Comparison of ENCODE assay signal across 15 mouse cellular contexts in the genomic region with DNA sequence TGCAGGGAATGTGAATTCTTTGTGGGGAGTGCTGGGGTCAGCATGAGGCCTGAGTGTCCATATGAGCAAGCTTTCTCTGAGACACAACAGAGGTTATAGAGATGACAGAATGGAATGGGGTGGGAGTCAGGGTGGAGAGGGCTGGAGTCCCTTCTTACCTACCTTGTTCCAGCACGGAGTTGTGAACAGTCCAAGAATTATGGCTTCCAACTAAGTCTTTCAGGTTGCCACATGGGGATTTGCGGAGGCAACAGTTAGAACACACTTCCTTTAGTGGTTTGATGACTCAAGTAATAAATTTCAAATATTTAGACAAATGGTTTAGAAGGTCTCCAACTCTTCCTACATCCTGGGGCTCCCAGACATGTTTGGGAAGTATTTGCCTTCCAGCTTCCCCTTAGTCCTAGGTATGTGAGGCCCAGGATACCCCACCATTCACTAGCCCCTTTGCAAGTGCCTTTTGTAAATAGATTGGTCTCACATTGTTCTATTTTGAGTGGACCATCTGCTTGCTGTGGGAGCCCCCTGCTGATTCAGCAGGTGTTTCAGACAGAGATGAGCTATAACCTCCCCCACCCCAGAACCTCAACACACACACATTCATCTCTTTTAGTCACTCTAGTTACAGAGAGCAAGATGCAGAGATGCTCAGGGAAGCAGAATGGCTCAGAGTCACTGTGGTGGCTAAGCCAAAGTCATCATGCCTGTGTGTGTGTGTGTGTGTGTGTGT. TPM values are rescaled to one million over a fixed set of nuclear protein-coding genes. Genes with fewer than 3 reads are reported as not detected.
DNase-seq lines count a peak whose midpoint lies in the region; ATAC-seq and TF ChIP-seq lines count a peak whose summit lies in the region.
"Had no signal": no experiment of that assay in that cellular context is flagged by ENCODE, and none has a peak within 500 bp of the region (broad histone marks: within the 10 kb centered on the region; RNA-seq: fewer than 3 reads in every experiment).

No protein-coding gene starts in this region.

- H3K4me2 ChIP-seq in hindbrain, postnatal 0 days (ENCODE audit: low read depth, low read length) = no peak overlapping the region
- H3K4me2 ChIP-seq in stomach, postnatal 0 days (replicated peaks; ENCODE audit: low read depth) = no peak overlapping the region
- H3K4me2 ChIP-seq: heart, embryonic 15.5 days; liver, embryonic 15.5 days had no signal

- CTCF ChIA-PET in Patski (lab: Charles Lee) = no interaction called here

- POLR2A ChIA-PET in Patski (lab: Charles Lee) = no interaction called here

- 77% methylated on average over 2 of the region's 2 CpGs for WGBS in hindbrain, postnatal 0 days
- WGBS in stomach, postnatal 0 days = 49% methylated on average over 2 of the region's 2 CpGs

- in situ Hi-C loops in Patski (cut with MboI; ENCODE audit: low pct_unique_long_range_greater_than_20kb) = no loop called here

- H3K27ac ChIP-seq in hindbrain, postnatal 0 days = no peak overlapping the region
- no peak overlapping the region for H3K27ac ChIP-seq in stomach, postnatal 0 days (replicated peaks)
- H3K27ac ChIP-seq: heart, embryonic 15.5 days; left cerebral cortex, adult 2 months; liver, embryonic 15.5 days had no signal

- H3K9ac ChIP-seq in hindbrain, postnatal 0 days (replicated peaks; ENCODE audit: low read length) = no peak overlapping the region
- H3K9ac ChIP-seq in stomach, postnatal 0 days (ENCODE audit: low read length) = no peak overlapping the region
- H3K9ac ChIP-seq: forebrain, postnatal 0 days; heart, embryonic 15.5 days; liver, embryonic 15.5 days had no signal

- no peaks in the 10 kb centered on the region for H3K36me3 ChIP-seq in hindbrain, postnatal 0 days (ENCODE audit: insufficient read depth, low read length)
- no peaks in the 10 kb centered on the region for H3K36me3 ChIP-seq in stomach, postnatal 0 days (ENCODE audit: control insufficient read depth, insufficient read depth, low read length)
- H3K36me3 ChIP-seq: heart, embryonic 15.5 days; liver, embryonic 15.5 days had no signal

- intact Hi-C loops in left cerebral cortex, postnatal 25 days (cut with DNase I) = no loop called here
- intact Hi-C loops in left cerebral cortex, postnatal 10 days (cut with DNase I) = no loop called here

- no peaks in the 10 kb centered on the region for H3K4me1 ChIP-seq in hindbrain, postnatal 0 days (ENCODE audit: insufficient read depth, low read length)
- no peaks in the 10 kb centered on the region for H3K4me1 ChIP-seq in stomach, postnatal 0 days (replicated peaks; ENCODE audit: control insufficient read depth, insufficient read depth)
- H3K4me1 ChIP-seq: heart, embryonic 15.5 days; liver, embryonic 15.5 days; megakaryocyte, embryonic 14.5 days had no signal

- no peak overlapping the region for H3K4me3 ChIP-seq in hindbrain, postnatal 0 days (ENCODE audit: low read length)
- no peak overlapping the region for H3K4me3 ChIP-seq in stomach, postnatal 0 days (ENCODE audit: low read depth, low read length)
- H3K4me3 ChIP-seq: heart, embryonic 15.5 days; left cerebral cortex, adult 2 months; liver, embryonic 15.5 days; megakaryocyte, embryonic 14.5 days had no signal

- TF ChIP-seq CTCF in Patski (IDR thresholded peaks at IDR 0.05) = no peak
- TF ChIP-seq CTCF in hindbrain, postnatal 0 days (IDR thresholded peaks at IDR 0.05; ENCODE audit: low read depth) = no peak
- TF ChIP-seq CTCF in stomach, postnatal 0 days (IDR thresholded peaks at IDR 0.05; ENCODE audit: low read depth) = no peak

- peaks cover 3% of the 10 kb centered on the region for H3K27me3 ChIP-seq in Patski
- no peaks in the 10 kb centered on the region for H3K27me3 ChIP-seq in hindbrain, postnatal 0 days (ENCODE audit: insufficient read depth, low read length)
- H3K27me3 ChIP-seq in stomach, postnatal 0 days (ENCODE audit: control insufficient read depth, insufficient read depth, low read length) = no peaks in the 10 kb centered on the region
- H3K27me3 ChIP-seq: heart, embryonic 15.5 days; liver, embryonic 15.5 days; megakaryocyte, embryonic 14.5 days had no signal

- no peaks in the 10 kb centered on the region for H3K9me3 ChIP-seq in hindbrain, postnatal 0 days (ENCODE audit: low read length)
- no peaks in the 10 kb centered on the region for H3K9me3 ChIP-seq in stomach, postnatal 0 days (ENCODE audit: control insufficient read depth, low read length)
- H3K9me3 ChIP-seq: heart, embryonic 15.5 days; liver, embryonic 15.5 days; megakaryocyte, embryonic 14.5 days had no signal

- DNase-seq in left cerebral cortex, postnatal 25 days (ENCODE audit: low spot score in 2 of 2) = peak; percentile 11 to 43
- no peak for DNase-seq in left cerebral cortex, postnatal 10 days (ENCODE audit: extremely low spot score in 1 of 2, low spot score in 2 of 2)
- DNase-seq in Patski (ENCODE audit: low read depth, low spot score) = peak; percentile 3
- peak; percentile 91 for DNase-seq in cerebellum, adult 11-12 months
- DNase-seq in hindbrain, postnatal 0 days (ENCODE audit: low spot score) = peak; percentile 38
- DNase-seq in gastrocnemius, adult 8-10 months (ENCODE audit: low spot score in 2 of 2) = no peak
- no peak for DNase-seq in frontal cortex, postnatal 25 days (ENCODE audit: low spot score in 2 of 2)
- DNase-seq in stomach, postnatal 0 days (ENCODE audit: low spot score) = no peak
- DNase-seq: adrenal gland, postnatal 25 days; forebrain, postnatal 0 days; kidney, adult 11 months had no signal

- ATAC-seq in Patski = no peak
- peak; percentile 49; the same call in 1 of the 2 replicates for ATAC-seq in hindbrain, postnatal 0 days
- ATAC-seq in stomach, postnatal 0 days (ENCODE audit: low FRiP score, low TSS enrichment) = no peak
- ATAC-seq: forebrain, postnatal 0 days had no signal

- TF ChIP-seq EP300 in stomach, postnatal 0 days (optimal IDR thresholded peaks at IDR 0.05) = no peak

RNA-seq across cellular contexts. Expression of a gene that starts 55.1 kb away (rescaled TPM):
- 10 to 100 TPM; 35.6 to 38.3 TPM for total RNA-seq in left cerebral cortex, postnatal 25 days (2021)
- 10 to 100 TPM; 46.6 to 49.5 TPM for total RNA-seq in left cerebral cortex, postnatal 10 days (2021)
- polyA plus RNA-seq in Patski (2021) = 0.33 TPM
- 42.6 and 43.8 TPM in 2 replicates for total RNA-seq in hindbrain, postnatal 0 days (2014; rRNA removed)
- 50.3 TPM in 2 replicates for polyA plus RNA-seq in hindbrain, postnatal 0 days (2015; fragmentation: Nextera tagmentation; extraction: Ambion mirVana)
- 1 to 10 TPM; 1.0 to 4.8 (median 2.0) TPM for total RNA-seq in gastrocnemius, adult 8-10 months (2022)
- polyA plus RNA-seq in stomach, postnatal 0 days (2015; fragmentation: Nextera tagmentation; extraction: Ambion mirVana) = 3.1 and 4.0 TPM in 2 replicates

Comparison
In these comparisons a context has a peak if more than half of its experiments do, and no peak if none do; other contexts are left out.
1. DNase-seq: peak in left cerebral cortex, postnatal 25 days (2 of 2), Patski (single experiment), cerebellum, adult 11-12 months (single experiment) and hindbrain, postnatal 0 days (single experiment); none in left cerebral cortex, postnatal 10 days (0 of 2), gastrocnemius, adult 8-10 months (0 of 2), frontal cortex, postnatal 25 days (0 of 2) and stomach, postnatal 0 days (single experiment).